Mouse (Mus musculus) midbrain, embryonic 11.5 days (tissue): Measurements from ENCODE around the gene Maml1. TPM values are rescaled to one million over a fixed set of nuclear protein-coding genes. Genes with fewer than 3 reads are reported as not detected.

ENCODE experiments used
- ATAC-seq: fragments of 200-750 bp; cut with Nextera tagmentation; 2 replicates; pipeline ENCODE4 v1.8.0; 2017; ENCODE audit warnings: moderate TSS enrichment, moderate library complexity; ENCODE audit not compliant: low FRiP score
- DNase-seq: peaks from one replicate; pipeline ENCODE4 v3.0.0; 2015; ENCODE audit warnings: low spot score; ENCODE audit errors: missing footprints
- H3K27ac ChIP-seq: fragments of 300-500 bp; sonication (generic); 2 replicates; pipeline ENCODE4 v1.5.1; 2014; ENCODE audit warnings: low read depth, low read length
- H3K27me3 ChIP-seq: fragments of 300-500 bp; sonication (generic); 2 replicates; pipeline ENCODE4 v1.6.1; 2014; ENCODE audit warnings: mild to moderate bottlenecking, low read length, moderate library complexity, mixed read lengths; ENCODE audit not compliant: control insufficient read depth, insufficient read depth
- H3K36me3 ChIP-seq: fragments of 300-500 bp; sonication (generic); 2 replicates; pipeline ENCODE4 v1.6.1; 2014; ENCODE audit warnings: mild to moderate bottlenecking, low read length, moderate library complexity, mixed read lengths; ENCODE audit not compliant: control insufficient read depth, insufficient read depth
- H3K4me1 ChIP-seq: fragments of 300-500 bp; sonication (generic); 2 replicates; pipeline ENCODE4 v1.6.1; 2014; ENCODE audit warnings: low read length; ENCODE audit not compliant: control insufficient read depth, insufficient read depth
- H3K4me2 ChIP-seq: fragments of 300-500 bp; sonication (generic); 2 replicates; pipeline ENCODE4 v1.6.1; 2014; ENCODE audit warnings: mild to moderate bottlenecking, moderate library complexity
- H3K4me3 ChIP-seq: fragments of 300-500 bp; sonication (generic); 2 replicates; pipeline ENCODE4 v1.5.1; 2014; ENCODE audit warnings: low read depth, low read length
- H3K9ac ChIP-seq: fragments of 300-500 bp; sonication (generic); 2 replicates; pipeline ENCODE4 v1.6.1; 2014; ENCODE audit warnings: low read length
- H3K9me3 ChIP-seq: fragments of 300-500 bp; sonication (generic); 2 replicates; pipeline ENCODE4 v1.6.1; 2016; ENCODE audit warnings: low read length; ENCODE audit not compliant: control insufficient read depth
- WGBS: fragments of 180-500 bp; shearing (Covaris S2); extraction: QIAGEN DNeasy Blood & Tissue Kit; methylation state at CpG from one replicate; pipeline ENCODE4 v1.1.7; 2014; 5-methylcytosine and 5-hydroxymethylcytosine counted together
- polyA plus RNA-seq: library from polyadenylated mRNA; unstranded; fragments of >200 nt; fragmentation: Nextera tagmentation; extraction: Ambion mirVana; gene quantifications from 2 replicates; pipeline ENCODE4 v1.2.1, GENCODE M21; 2014

The Maml1 gene
- polyA plus RNA-seq, 1 experiment from 2014 or later: 10.7 TPM

- no peak for ATAC-seq
- peak overlapping the region; percentile 96; the same call in 1 of the 2 replicates for H3K27ac ChIP-seq
- peak overlapping the region; percentile 99 for H3K4me3 ChIP-seq
- no peak for DNase-seq
- peaks cover 14% of the 10 kb centered on the region for H3K4me1 ChIP-seq
- H3K27me3 ChIP-seq: no peaks in the 10 kb centered on the region
- WGBS: 15% methylated on average over 20 of the region's 20 CpGs
- H3K9ac ChIP-seq: peak overlapping the region; percentile 99
- no peaks in the 10 kb centered on the region for H3K9me3 ChIP-seq
- peak overlapping the region; percentile 60 for H3K4me2 ChIP-seq
- H3K36me3 ChIP-seq: 0 out of 2 replicates have a peak, but pooled peaks cover 2% of the 10 kb centered on the region
These were observed 1.5 kb downstream of the Maml1 start for GRCm38 (mm10) chr11:50290486-50291225.

- H3K27me3 ChIP-seq: no peaks in the 10 kb centered on the region
- no peak overlapping the region for H3K9ac ChIP-seq
- H3K4me1 ChIP-seq: peaks cover 14% of the 10 kb centered on the region
- H3K4me2 ChIP-seq: no peak overlapping the region
- WGBS: 97% methylated on average over 1 of the region's 1 CpGs
- H3K36me3 ChIP-seq: no peaks in the 10 kb centered on the region
- DNase-seq (no peak), ATAC-seq (no peak)
- H3K4me3 ChIP-seq: no peak overlapping the region
- H3K9me3 ChIP-seq: no peaks in the 10 kb centered on the region
- H3K27ac ChIP-seq: no peak overlapping the region
These were observed 5.7 kb downstream of the Maml1 start for GRCm38 (mm10) chr11:50286428-50286827.

GRCm38 (mm10) chr11:50285696-50286095 lies 6.4 kb downstream of the Maml1 start:
- ATAC-seq (no peak), DNase-seq (no peak)
- no peaks in the 10 kb centered on the region for H3K36me3 ChIP-seq
- H3K4me3 ChIP-seq: no peak overlapping the region
- H3K4me2 ChIP-seq: no peak overlapping the region
- H3K9ac ChIP-seq: no peak overlapping the region
- no peak overlapping the region for H3K27ac ChIP-seq
- WGBS: 95% methylated on average over 7 of the region's 7 CpGs
- no peaks in the 10 kb centered on the region for H3K27me3 ChIP-seq
- no peaks in the 10 kb centered on the region for H3K9me3 ChIP-seq
- peaks cover 14% of the 10 kb centered on the region for H3K4me1 ChIP-seq

- no peaks in the 10 kb centered on the region for H3K36me3 ChIP-seq
These were observed 6.8 kb downstream of the Maml1 start for GRCm38 (mm10) chr11:50285263-50285662.

GRCm38 (mm10) chr11:50280053-50280452 lies 12.1 kb downstream of the Maml1 start:
- H3K4me3 ChIP-seq: no peak overlapping the region
- ATAC-seq (no peak), DNase-seq (no peak)
- no peaks in the 10 kb centered on the region for H3K4me1 ChIP-seq
- WGBS: 90% methylated on average over 1 of the region's 1 CpGs
- H3K9ac ChIP-seq: no peak overlapping the region
- H3K9me3 ChIP-seq: no peaks in the 10 kb centered on the region
- H3K4me2 ChIP-seq: no peak overlapping the region
- H3K27ac ChIP-seq: no peak overlapping the region
- H3K36me3 ChIP-seq: no peaks in the 10 kb centered on the region
- no peaks in the 10 kb centered on the region for H3K27me3 ChIP-seq

More at GRCm38 (mm10) chr11:50285263-50285662, 6.8 kb downstream of the Maml1 start:
- Histone ChIP-seq H3K9me3 (no peaks in the 10 kb centered on the region), H3K9ac (no peak overlapping the region), H3K4me3 (no peak overlapping the region), H3K4me2 (no peak overlapping the region), H3K27me3 (no peaks in the 10 kb centered on the region), H3K27ac (no peak overlapping the region), H3K4me1 (peaks cover 9% of the 10 kb centered on the region)
- DNase-seq: no peak
- 96% methylated on average over 5 of the region's 5 CpGs for WGBS
- ATAC-seq: no peak

GRCm38 (mm10) chr11:50279005-50279404 lies 13.1 kb downstream of the Maml1 start:
- ATAC-seq (no peak), DNase-seq (no peak)
- H3K4me1 ChIP-seq: no peaks in the 10 kb centered on the region
- 91% methylated on average over 4 of the region's 4 CpGs for WGBS
- no peak overlapping the region for H3K4me2 ChIP-seq
- no peak overlapping the region for H3K4me3 ChIP-seq
- H3K36me3 ChIP-seq: no peaks in the 10 kb centered on the region
- H3K9ac ChIP-seq: no peak overlapping the region
- no peaks in the 10 kb centered on the region for H3K27me3 ChIP-seq
- no peak overlapping the region for H3K27ac ChIP-seq
- H3K9me3 ChIP-seq: no peaks in the 10 kb centered on the region

GRCm38 (mm10) chr11:50277706-50278105 lies 14.4 kb downstream of the Maml1 start:
- ATAC-seq: no peak
- WGBS: 96% methylated on average over 6 of the region's 6 CpGs

GRCm38 (mm10) chr11:50277025-50277424 lies 15.1 kb downstream of the Maml1 start:
- Histone ChIP-seq H3K27me3 (no peaks in the 10 kb centered on the region), H3K36me3 (no peaks in the 10 kb centered on the region), H3K9me3 (no peaks in the 10 kb centered on the region), H3K4me3 (no peak overlapping the region), H3K9ac (no peak overlapping the region), H3K4me1 (no peaks in the 10 kb centered on the region), H3K4me2 (no peak overlapping the region), H3K27ac (no peak overlapping the region)
- no peak for DNase-seq
- ATAC-seq: no peak

More at GRCm38 (mm10) chr11:50277706-50278105, 14.4 kb downstream of the Maml1 start:
- no peak overlapping the region for H3K27ac ChIP-seq
- H3K9me3 ChIP-seq: no peaks in the 10 kb centered on the region
- H3K4me1 ChIP-seq: no peaks in the 10 kb centered on the region
- no peak overlapping the region for H3K4me3 ChIP-seq
- no peaks in the 10 kb centered on the region for H3K27me3 ChIP-seq
- no peak overlapping the region for H3K9ac ChIP-seq
- DNase-seq: no peak
- no peak overlapping the region for H3K4me2 ChIP-seq
- no peaks in the 10 kb centered on the region for H3K36me3 ChIP-seq

GRCm38 (mm10) chr11:50275568-50276151 lies 16.5 kb downstream of the Maml1 start:
- no peak overlapping the region for H3K9ac ChIP-seq
- no peak overlapping the region for H3K4me2 ChIP-seq
- ATAC-seq (no peak), DNase-seq (no peak)
- H3K27ac ChIP-seq: no peak overlapping the region
- H3K36me3 ChIP-seq: no peaks in the 10 kb centered on the region
- H3K4me1 ChIP-seq: no peaks in the 10 kb centered on the region
- H3K4me3 ChIP-seq: no peak overlapping the region
- no peaks in the 10 kb centered on the region for H3K9me3 ChIP-seq
- 79% methylated on average over 5 of the region's 5 CpGs for WGBS
- no peaks in the 10 kb centered on the region for H3K27me3 ChIP-seq
